Mouse (Mus musculus) bone marrow, adult 2 months (tissue): ENCODE measurements around the gene Nhp2.

Source experiments
- CTCF ChIP-seq: fragments of 200-500 bp; IDR thresholded peaks from 2 replicates; pipeline ENCODE4 v1.5.1; 2011; ENCODE audit warnings: low read length, control low read depth; ENCODE audit not compliant: control insufficient read depth, insufficient read depth
- POLR2A ChIP-seq: fragments of 200-500 bp; IDR thresholded peaks from 2 replicates; pipeline ENCODE4 v1.6.1; 2011; ENCODE audit warnings: low read depth, mild to moderate bottlenecking, control low read depth, low read length, borderline replicate concordance; ENCODE audit not compliant: control insufficient read depth

GRCm38 (mm10) chr11:51629651-51630314 lies 10.2 kb downstream of the Nhp2 start:
- TF ChIP-seq CTCF (no peak), POLR2A (no peak)
